Mouse (Mus musculus): ENCODE results near the gene Mia2. TPM values are rescaled to one million over a fixed set of nuclear protein-coding genes. Genes with fewer than 3 reads are reported as not detected.
A peak's percentile ranks its signal among the peaks of the same experiment; 100 is the strongest.
"Not testable (repeated sequence)": the region's sequence is repeated elsewhere in the genome, so short reads cannot be mapped to it uniquely, and the experiment has no call there.

The Mia2 gene
- polyA plus RNA-seq, 1 experiment from 2014 or later, result 37.2 TPM

- Histone ChIP-seq H3K4me1 (peaks cover 30% of the 10 kb centered on the region), H3K36me3 (peaks cover 2% of the 10 kb centered on the region; the same call in 1 of the 2 replicates), H3K4me3 (no peak overlapping the region), H3K4me2 (replicated peaks) (peak overlapping the region; percentile 80), H3K9ac (replicated peaks) (no peak overlapping the region), H3K27me3 (no peaks in the 10 kb centered on the region), H3K9me3 (no peaks in the 10 kb centered on the region), H3K27ac (replicated peaks) (no peak overlapping the region)
- ATAC-seq (replicated peaks), result no peak
- 83% methylated on average over 6 of the region's 6 CpGs for WGBS
These were observed 121.2 kb downstream of the Mia2 start for GRCm38 (mm10) chr12:59216676-59217266.

- Histone ChIP-seq H3K4me3 (peak overlapping the region; percentile 100), H3K4me1 (peaks cover 30% of the 10 kb centered on the region), H3K4me2 (replicated peaks) (peak overlapping the region; percentile 80), H3K36me3 (no peaks in the 10 kb centered on the region), H3K9ac (replicated peaks) (no peak overlapping the region), H3K27ac (replicated peaks) (no peak overlapping the region), H3K9me3 (no peaks in the 10 kb centered on the region), H3K27me3 (no peaks in the 10 kb centered on the region)
- WGBS, result 82% methylated on average over 3 of the region's 3 CpGs
- no peak for ATAC-seq (replicated peaks)
These were observed 121.7 kb downstream of the Mia2 start for GRCm38 (mm10) chr12:59217331-59217730.

GRCm38 (mm10) chr12:59218640-59219321 is 123.2 kb downstream of the Mia2 start:
- under 1% methylated on average over 67 of the region's 69 CpGs for WGBS
- Histone ChIP-seq H3K27ac (replicated peaks) (peak overlapping the region; percentile 99), H3K27me3 (no peaks in the 10 kb centered on the region), H3K4me3 (peak overlapping the region; percentile 100), H3K4me2 (replicated peaks) (peak overlapping the region; percentile 80), H3K9me3 (no peaks in the 10 kb centered on the region), H3K9ac (replicated peaks) (peak overlapping the region; percentile 89), H3K36me3 (no peaks in the 10 kb centered on the region), H3K4me1 (peaks cover 30% of the 10 kb centered on the region)
- ATAC-seq (replicated peaks), result peak; percentile 8

DNA sequence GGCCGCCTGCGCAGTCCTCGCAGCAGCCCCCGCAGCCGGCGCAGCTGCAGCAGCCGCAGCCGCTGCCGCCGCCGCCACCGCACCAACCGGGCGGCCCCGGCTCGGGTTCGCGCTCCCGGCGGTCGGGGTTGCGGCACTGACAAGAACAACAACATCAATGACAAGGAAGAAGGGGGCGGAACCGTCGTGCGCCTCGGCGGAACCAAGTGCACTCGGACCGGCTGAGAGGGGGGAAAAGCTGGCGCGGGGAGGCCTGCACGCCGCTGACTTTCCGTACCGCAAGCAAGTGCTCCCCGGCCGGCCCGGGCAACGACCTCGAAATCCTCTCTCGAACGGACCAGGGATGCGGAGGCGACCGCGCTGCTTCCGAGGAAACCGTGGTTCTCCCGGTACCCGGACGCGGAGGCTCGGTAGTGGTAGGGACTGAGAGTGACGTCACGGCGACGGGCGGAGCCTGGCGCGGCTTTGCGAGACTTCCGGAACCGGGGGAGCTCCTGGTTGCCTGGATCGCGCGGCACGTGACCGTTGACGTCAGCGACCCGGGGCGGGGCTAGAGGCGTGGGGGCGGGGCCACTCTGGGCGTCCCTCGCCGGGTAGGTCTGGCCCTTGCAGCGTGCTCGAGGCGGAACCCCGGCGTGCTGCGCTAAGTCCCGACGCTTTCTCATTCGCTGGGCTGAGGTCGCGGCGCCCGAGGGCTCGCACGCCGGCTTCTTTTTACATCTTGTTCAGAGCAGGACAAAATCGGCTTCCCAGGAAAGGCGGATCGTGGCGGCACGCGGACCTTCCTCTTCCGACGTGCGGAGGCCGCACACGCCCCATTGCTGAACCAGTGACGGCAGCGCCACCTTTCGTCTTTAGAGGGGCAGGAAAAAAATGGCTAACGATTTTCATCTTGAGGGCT is 124.0 kb downstream of the Mia2 start, which contains the start of gene Fbxo33:
Fbxo33 (minus strand) TSS at position 401 of the 901 bp plus-strand sequence.
- under 1% methylated on average over 109 of the region's 109 CpGs for WGBS
- Histone ChIP-seq H3K4me1 (peaks cover 30% of the 10 kb centered on the region), H3K4me2 (replicated peaks) (peak within 1 kb of the TSS; percentile 80), H3K9ac (replicated peaks) (peak within 1 kb of the TSS; percentile 89), H3K9me3 (no peaks in the 10 kb centered on the region), H3K27me3 (no peaks in the 10 kb centered on the region), H3K27ac (replicated peaks) (peak within 1 kb of the TSS; percentile 99), H3K36me3 (no peaks in the 10 kb centered on the region), H3K4me3 (peak within 1 kb of the TSS; percentile 100)
- peak; percentile 97 for ATAC-seq (replicated peaks)

- 95% methylated on average over 5 of the region's 5 CpGs for WGBS
- no peak for ATAC-seq (replicated peaks)
- H3K4me3 ChIP-seq, result no peak overlapping the region
These were observed 132.8 kb downstream of the Mia2 start for GRCm38 (mm10) chr12:59228401-59228800.

GRCm38 (mm10) chr12:59238434-59238833 is 142.8 kb downstream of the Mia2 start:
- Histone ChIP-seq H3K9ac (replicated peaks) (no peak overlapping the region), H3K27ac (replicated peaks) (no peak overlapping the region), H3K4me3 (no peak overlapping the region), H3K36me3 (no peaks in the 10 kb centered on the region), H3K27me3 (no peaks in the 10 kb centered on the region), H3K9me3 (no peaks in the 10 kb centered on the region), H3K4me1 (no peaks in the 10 kb centered on the region), H3K4me2 (replicated peaks) (no peak overlapping the region)
- 72% methylated on average over 5 of the region's 5 CpGs for WGBS
- no peak for ATAC-seq (replicated peaks)

More at GRCm38 (mm10) chr12:59228401-59228800, 132.8 kb downstream of the Mia2 start:
- H3K4me2 ChIP-seq (replicated peaks), result no peak overlapping the region
- no peak overlapping the region for H3K27ac ChIP-seq (replicated peaks)
- H3K27me3 ChIP-seq, result no peaks in the 10 kb centered on the region
- no peaks in the 10 kb centered on the region for H3K9me3 ChIP-seq
- no peak overlapping the region for H3K9ac ChIP-seq (replicated peaks)
- H3K36me3 ChIP-seq, result no peaks in the 10 kb centered on the region
- H3K4me1 ChIP-seq, result no peaks in the 10 kb centered on the region

DNA sequence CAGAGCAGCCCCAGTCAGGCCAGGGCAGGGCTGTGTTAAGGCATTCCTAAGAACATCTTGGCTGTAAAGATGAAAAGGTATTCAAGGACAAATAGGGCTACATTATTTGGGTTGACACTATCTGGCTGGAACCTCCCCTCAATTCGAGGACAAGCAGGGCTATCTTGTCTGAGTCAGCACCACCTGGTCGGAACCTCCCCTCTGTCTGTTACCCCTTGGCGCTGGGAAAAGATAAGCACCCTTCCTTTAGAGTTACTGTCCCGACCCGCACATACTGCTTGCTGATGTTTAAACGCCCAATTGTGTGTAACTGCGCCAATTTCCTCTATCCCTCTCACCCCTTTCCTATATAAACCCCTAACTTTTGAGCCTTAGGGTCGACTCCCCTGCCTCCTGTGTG is 145.4 kb downstream of the Mia2 start:
- not testable (repeated sequence) for H3K4me3 ChIP-seq; H3K27me3 ChIP-seq; H3K27ac ChIP-seq (replicated peaks); H3K9ac ChIP-seq (replicated peaks); ATAC-seq (replicated peaks); H3K4me1 ChIP-seq; H3K4me2 ChIP-seq (replicated peaks); H3K36me3 ChIP-seq; H3K9me3 ChIP-seq
- WGBS, result 93% methylated on average over 8 of the region's 8 CpGs

Small RNA genes within 50 kb of the gene (microRNA-seq; reads per million reads assigned to microRNA genes)
- gene Gm27284, result not detected

Other genes with a start within 250 kb of the Mia2 start
- gene Sec23a, start 83.8 kb upstream of the Mia2 start, polyA plus RNA-seq (2015; fragmentation: Nextera tagmentation; extraction: Ambion mirVana), result 99.4 and 102 TPM in 2 replicates
- 15.7 TPM in 2 replicates for gene Gemin2, start 82.4 kb upstream of the Mia2 start, polyA plus RNA-seq (2015; fragmentation: Nextera tagmentation; extraction: Ambion mirVana)
- 150 and 159 TPM in 2 replicates for gene Trappc6b, start 34.3 kb upstream of the Mia2 start, polyA plus RNA-seq (2015; fragmentation: Nextera tagmentation; extraction: Ambion mirVana)
- 82.1 and 85.9 TPM in 2 replicates for gene Pnn, start 28.9 kb upstream of the Mia2 start, polyA plus RNA-seq (2015; fragmentation: Nextera tagmentation; extraction: Ambion mirVana)
- 8.2 and 9.3 TPM in 2 replicates for gene Fbxo33, start 123.9 kb downstream of the Mia2 start, polyA plus RNA-seq (2015; fragmentation: Nextera tagmentation; extraction: Ambion mirVana)